Mouse (Mus musculus): ENCODE results near the gene Onecut1. TPM values are rescaled to one million over a fixed set of nuclear protein-coding genes. Genes with fewer than 3 reads are reported as not detected.

Onecut1 gene
- total and polyA plus RNA-seq, 2 experiments, result 1.9 to 32.1 TPM

GRCm38 (mm10) chr9:74929981-74930423 lies 68.3 kb downstream of the Onecut1 start:
- Histone ChIP-seq H3K36me3 (ENCODE audit: control insufficient read depth, insufficient read depth, low read length) (no peaks in the 10 kb centered on the region), H3K27ac (replicated peaks; ENCODE audit: insufficient read depth, low read depth, low read length) (peak overlapping the region; percentile 96), H3K4me3 (ENCODE audit: insufficient read depth, low read depth, low read length) (no peak overlapping the region), H3K4me1 (ENCODE audit: control insufficient read depth, insufficient read depth, low read length) (peaks cover 19% of the 10 kb centered on the region), H3K9ac (ENCODE audit: low read depth, low read length) (peak overlapping the region; percentile 40; the same call in 1 of the 2 replicates), H3K79me2 (ENCODE audit: control insufficient read depth, insufficient read depth, low read length) (no peaks in the 10 kb centered on the region), H3K27me3 (ENCODE audit: control insufficient read depth, insufficient read depth, low read length) (no peaks in the 10 kb centered on the region)
- WGBS, result 22% methylated on average over 4 of the region's 4 CpGs
- TF ChIP-seq POLR2A (IDR thresholded peaks at IDR 0.05; ENCODE audit: extremely low read depth, insufficient read depth, low read length) (no peak), CTCF (IDR thresholded peaks at IDR 0.05; ENCODE audit: low read depth, low read length) (no peak)
- DNase-seq (ENCODE audit: extremely low read depth, low read depth, low spot score), result peak; percentile 100

GRCm38 (mm10) chr9:74930653-74931052 lies 68.9 kb downstream of the Onecut1 start:
- TF ChIP-seq CTCF (IDR thresholded peaks at IDR 0.05; ENCODE audit: low read depth, low read length) (no peak), POLR2A (IDR thresholded peaks at IDR 0.05; ENCODE audit: extremely low read depth, insufficient read depth, low read length) (no peak)
- H3K36me3 ChIP-seq (ENCODE audit: control insufficient read depth, insufficient read depth, low read length), result no peaks in the 10 kb centered on the region
- peak overlapping the region; percentile 88 for H3K27ac ChIP-seq (replicated peaks; ENCODE audit: insufficient read depth, low read depth, low read length)
- peaks cover 17% of the 10 kb centered on the region for H3K4me1 ChIP-seq (ENCODE audit: control insufficient read depth, insufficient read depth, low read length)
- H3K4me3 ChIP-seq (ENCODE audit: insufficient read depth, low read depth, low read length), result no peak overlapping the region
- DNase-seq (ENCODE audit: extremely low read depth, low read depth, low spot score), result no peak
- no peaks in the 10 kb centered on the region for H3K27me3 ChIP-seq (ENCODE audit: control insufficient read depth, insufficient read depth, low read length)
- WGBS, result 89% methylated on average over 5 of the region's 5 CpGs
- no peak overlapping the region for H3K9ac ChIP-seq (ENCODE audit: low read depth, low read length)
- H3K79me2 ChIP-seq (ENCODE audit: control insufficient read depth, insufficient read depth, low read length), result no peaks in the 10 kb centered on the region

- Histone ChIP-seq H3K27me3 (ENCODE audit: control insufficient read depth, insufficient read depth, low read length) (no peaks in the 10 kb centered on the region), H3K36me3 (ENCODE audit: control insufficient read depth, insufficient read depth, low read length) (no peaks in the 10 kb centered on the region), H3K4me1 (ENCODE audit: control insufficient read depth, insufficient read depth, low read length) (peaks cover 13% of the 10 kb centered on the region), H3K4me3 (ENCODE audit: insufficient read depth, low read depth, low read length) (no peak overlapping the region), H3K9ac (ENCODE audit: low read depth, low read length) (no peak overlapping the region), H3K27ac (replicated peaks; ENCODE audit: insufficient read depth, low read depth, low read length) (no peak overlapping the region), H3K79me2 (ENCODE audit: control insufficient read depth, insufficient read depth, low read length) (no peaks in the 10 kb centered on the region)
- 76% methylated on average over 3 of the region's 3 CpGs for WGBS
- no peak for DNase-seq (ENCODE audit: extremely low read depth, low read depth, low spot score)
- TF ChIP-seq POLR2A (IDR thresholded peaks at IDR 0.05; ENCODE audit: extremely low read depth, insufficient read depth, low read length) (no peak), CTCF (IDR thresholded peaks at IDR 0.05; ENCODE audit: low read depth, low read length) (no peak)
These were observed 73.6 kb downstream of the Onecut1 start for GRCm38 (mm10) chr9:74935289-74935688.

GRCm38 (mm10) chr9:74937761-74938160 lies 76.0 kb downstream of the Onecut1 start:
- Histone ChIP-seq H3K27ac (replicated peaks; ENCODE audit: insufficient read depth, low read depth, low read length) (peak overlapping the region; percentile 44), H3K4me3 (ENCODE audit: insufficient read depth, low read depth, low read length) (no peak overlapping the region), H3K36me3 (ENCODE audit: control insufficient read depth, insufficient read depth, low read length) (no peaks in the 10 kb centered on the region), H3K9ac (ENCODE audit: low read depth, low read length) (no peak overlapping the region), H3K4me1 (ENCODE audit: control insufficient read depth, insufficient read depth, low read length) (peaks cover 4% of the 10 kb centered on the region; the same call in 1 of the 2 replicates), H3K79me2 (ENCODE audit: control insufficient read depth, insufficient read depth, low read length) (no peaks in the 10 kb centered on the region), H3K27me3 (ENCODE audit: control insufficient read depth, insufficient read depth, low read length) (no peaks in the 10 kb centered on the region)
- 50% methylated on average over 3 of the region's 3 CpGs for WGBS
- no peak for DNase-seq (ENCODE audit: extremely low read depth, low read depth, low spot score)
- TF ChIP-seq POLR2A (IDR thresholded peaks at IDR 0.05; ENCODE audit: extremely low read depth, insufficient read depth, low read length) (no peak), CTCF (IDR thresholded peaks at IDR 0.05; ENCODE audit: low read depth, low read length) (no peak)

GRCm38 (mm10) chr9:74938670-74939534 lies 77.2 kb downstream of the Onecut1 start:
- H3K79me2 ChIP-seq (ENCODE audit: control insufficient read depth, insufficient read depth, low read length), result no peaks in the 10 kb centered on the region
- no peak for TF ChIP-seq CTCF (IDR thresholded peaks at IDR 0.05; ENCODE audit: low read depth, low read length)
- no peak for TF ChIP-seq POLR2A (IDR thresholded peaks at IDR 0.05; ENCODE audit: extremely low read depth, insufficient read depth, low read length)
- no peaks in the 10 kb centered on the region for H3K27me3 ChIP-seq (ENCODE audit: control insufficient read depth, insufficient read depth, low read length)
- peak; percentile 99 for DNase-seq (ENCODE audit: extremely low read depth, low read depth, low spot score)
- H3K36me3 ChIP-seq (ENCODE audit: control insufficient read depth, insufficient read depth, low read length), result no peaks in the 10 kb centered on the region
- 0 out of 2 replicates have a peak overlapping the region, but pooled peaks have one; percentile 13 for H3K4me3 ChIP-seq (ENCODE audit: insufficient read depth, low read depth, low read length)
- 14% methylated on average over 12 of the region's 12 CpGs for WGBS
- H3K9ac ChIP-seq (ENCODE audit: low read depth, low read length), result peak overlapping the region; percentile 52
- peak overlapping the region; percentile 90 for H3K27ac ChIP-seq (replicated peaks; ENCODE audit: insufficient read depth, low read depth, low read length)
- H3K4me1 ChIP-seq (ENCODE audit: control insufficient read depth, insufficient read depth, low read length), result peaks cover 4% of the 10 kb centered on the region; the same call in 1 of the 2 replicates

Other genes starting within 250 kb of the Onecut1 start
- 67.5 and 116 TPM in 2 replicates for gene Fam214a, start 91.0 kb downstream of the Onecut1 start, total RNA-seq (2014; rRNA removed)
- 14.5 and 23.1 TPM in 2 replicates for gene Fam214a, start 91.0 kb downstream of the Onecut1 start, polyA plus RNA-seq (2012; rRNA removed)
- gene Arpp19, start 175.7 kb downstream of the Onecut1 start, total RNA-seq (2014; rRNA removed), result 23.0 and 38.5 TPM in 2 replicates
- gene Arpp19, start 175.7 kb downstream of the Onecut1 start, polyA plus RNA-seq (2012; rRNA removed), result 7.8 and 8.1 TPM in 2 replicates
- gene Myo5a, start 209.1 kb downstream of the Onecut1 start, total RNA-seq (2014; rRNA removed), result 0.74 and 1.1 TPM in 2 replicates
- gene Myo5a, start 209.1 kb downstream of the Onecut1 start, polyA plus RNA-seq (2012; rRNA removed), result 0.06 and 0.17 TPM in 2 replicates

All from liver, adult 2 months (tissue).